Mouse (Mus musculus) hindbrain, embryonic 12.5 days (tissue): ENCODE data around the gene Hist1h1t. TPM values are rescaled to one million over a fixed set of nuclear protein-coding genes. Genes with fewer than 3 reads are reported as not detected.
"Not testable (repeated sequence)": the region's sequence is repeated elsewhere in the genome, so short reads cannot be mapped to it uniquely, and the experiment has no call there.

ENCODE experiments used
- ATAC-seq: fragments of 200-750 bp; cut with Nextera tagmentation; 2 replicates; pipeline ENCODE4 v1.8.0; 2017; ENCODE audit warnings: moderate TSS enrichment; ENCODE audit not compliant: low FRiP score
- H3K27ac ChIP-seq: fragments of 300-500 bp; sonication (generic); 2 replicates; pipeline ENCODE4 v1.5.1; 2016; ENCODE audit warnings: mild to moderate bottlenecking
- H3K27me3 ChIP-seq: fragments of 300-500 bp; sonication (generic); 2 replicates; pipeline ENCODE4 v1.6.1; 2016; ENCODE audit warnings: mild to moderate bottlenecking
- H3K36me3 ChIP-seq: fragments of 300-500 bp; sonication (generic); 2 replicates; pipeline ENCODE4 v1.6.1; 2016; ENCODE audit warnings: mild to moderate bottlenecking
- H3K4me1 ChIP-seq: fragments of 300-500 bp; sonication (generic); 2 replicates; pipeline ENCODE4 v1.6.1; 2016
- H3K4me2 ChIP-seq: fragments of 300-500 bp; sonication (generic); replicated peaks from 2 replicates; pipeline ENCODE4 v1.6.1; 2016; ENCODE audit warnings: mild to moderate bottlenecking
- H3K4me3 ChIP-seq: fragments of 300-500 bp; sonication (generic); 2 replicates; pipeline ENCODE4 v1.5.1; 2016; ENCODE audit warnings: mild to moderate bottlenecking
- H3K9ac ChIP-seq: fragments of 300-500 bp; sonication (generic); 2 replicates; pipeline ENCODE4 v1.6.1; 2016; ENCODE audit warnings: mild to moderate bottlenecking, moderate library complexity
- H3K9me3 ChIP-seq: fragments of 300-500 bp; sonication (generic); replicated peaks from 2 replicates; pipeline ENCODE4 v1.6.1; 2016; ENCODE audit warnings: mild to moderate bottlenecking
- WGBS: fragments of 180-500 bp; shearing (Covaris S2); methylation state at CpG from one replicate; pipeline ENCODE4 v1.1.7; 2016; 5-methylcytosine and 5-hydroxymethylcytosine counted together
- polyA plus RNA-seq: library from polyadenylated mRNA; unstranded; fragments of >200 nt; fragmentation: Nextera tagmentation; extraction: Ambion mirVana; gene quantifications from 2 replicates; pipeline ENCODE4 v1.2.1, GENCODE M21; 2016

The Hist1h1t gene
- polyA plus RNA-seq, 1 experiment from 2014 or later: not detected

GRCm38 (mm10) chr13:23702801-23703200, 7.2 kb downstream of the Hist1h1t start:
- H3K4me2 ChIP-seq, H3K4me1 ChIP-seq, H3K9ac ChIP-seq, H3K36me3 ChIP-seq, H3K27ac ChIP-seq, H3K27me3 ChIP-seq, H3K9me3 ChIP-seq, H3K4me3 ChIP-seq, ATAC-seq: not testable (repeated sequence)
- WGBS: 85% methylated on average over 2 of the region's 2 CpGs

- Histone ChIP-seq H3K9ac (no peak overlapping the region), H3K27me3 (no peaks in the 10 kb centered on the region; the same call in 1 of the 2 replicates), H3K4me3 (no peak overlapping the region), H3K27ac (no peak overlapping the region), H3K36me3 (no peaks in the 10 kb centered on the region), H3K4me2 (no peak overlapping the region), H3K9me3 (no peaks in the 10 kb centered on the region), H3K4me1 (peaks cover 12% of the 10 kb centered on the region)
- 95% methylated on average over 7 of the region's 7 CpGs for WGBS
- no peak for ATAC-seq
Measured at GRCm38 (mm10) chr13:23705751-23706356, 10.2 kb downstream of the Hist1h1t start.

- Histone ChIP-seq H3K4me1 (peaks cover 12% of the 10 kb centered on the region), H3K9ac (no peak overlapping the region), H3K27me3 (peaks cover 4% of the 10 kb centered on the region; the same call in 1 of the 2 replicates), H3K9me3 (no peaks in the 10 kb centered on the region), H3K36me3 (no peaks in the 10 kb centered on the region), H3K4me2 (no peak overlapping the region), H3K4me3 (no peak overlapping the region), H3K27ac (no peak overlapping the region)
- 92% methylated on average over 12 of the region's 12 CpGs for WGBS
- ATAC-seq: no peak
Measured at GRCm38 (mm10) chr13:23706771-23707170, 11.2 kb downstream of the Hist1h1t start.

DNA sequence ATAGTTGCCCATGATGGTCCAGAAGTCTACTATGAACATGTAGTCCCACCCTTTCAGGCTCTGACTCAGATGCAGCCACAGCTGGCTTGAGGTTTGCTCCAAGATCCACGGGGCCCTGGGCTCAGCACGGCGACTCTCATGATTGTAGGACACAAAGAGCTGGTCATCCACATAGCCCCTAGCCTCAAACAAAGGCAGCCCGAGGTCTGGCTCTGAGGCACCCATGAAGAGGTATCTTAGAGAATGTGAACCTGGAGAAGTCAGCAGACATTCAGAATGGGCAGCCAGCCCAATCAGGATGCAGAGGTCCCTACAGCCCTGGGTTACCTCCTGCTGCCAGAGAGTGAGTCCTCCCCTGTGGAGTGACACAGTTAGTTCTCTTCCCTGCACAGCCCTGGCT, 12.4 kb downstream of the Hist1h1t start:
- Histone ChIP-seq H3K36me3 (no peaks in the 10 kb centered on the region), H3K4me2 (no peak overlapping the region), H3K9me3 (no peaks in the 10 kb centered on the region), H3K4me3 (no peak overlapping the region), H3K27me3 (peaks cover 4% of the 10 kb centered on the region; the same call in 1 of the 2 replicates), H3K4me1 (peaks cover 12% of the 10 kb centered on the region), H3K9ac (no peak overlapping the region), H3K27ac (no peak overlapping the region)
- WGBS: 86% methylated on average over 4 of the region's 4 CpGs
- no peak for ATAC-seq

DNA sequence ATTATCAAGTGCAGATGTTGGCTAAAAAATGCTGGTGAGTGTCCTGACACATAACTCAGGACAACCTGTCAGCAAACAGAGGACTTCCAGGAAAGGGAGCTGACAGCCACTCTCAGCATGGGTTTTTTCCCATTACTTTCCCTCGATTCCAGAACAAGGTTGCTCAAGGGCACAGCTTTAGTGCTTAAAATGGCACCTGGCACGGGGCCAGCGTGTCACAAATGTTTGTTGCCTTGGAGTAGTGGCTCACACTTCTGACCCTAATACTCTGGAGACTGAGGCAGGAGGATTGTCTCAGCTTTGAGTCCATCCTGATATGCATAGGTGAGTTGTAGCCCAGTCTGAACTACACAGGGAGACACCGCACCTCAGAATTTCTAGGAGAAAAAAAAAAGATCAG, 13.0 kb downstream of the Hist1h1t start:
- ATAC-seq: no peak
- WGBS: 74% methylated on average over 4 of the region's 4 CpGs
- Histone ChIP-seq H3K9me3 (no peaks in the 10 kb centered on the region), H3K4me1 (peaks cover 12% of the 10 kb centered on the region), H3K36me3 (no peaks in the 10 kb centered on the region), H3K27ac (no peak overlapping the region), H3K4me3 (no peak overlapping the region), H3K9ac (no peak overlapping the region), H3K27me3 (peaks cover 4% of the 10 kb centered on the region; the same call in 1 of the 2 replicates), H3K4me2 (no peak overlapping the region)

- H3K36me3 ChIP-seq: no peaks in the 10 kb centered on the region
- H3K9ac ChIP-seq: peak overlapping the region; percentile 55
- no peaks in the 10 kb centered on the region for H3K9me3 ChIP-seq
- H3K4me2 ChIP-seq: peak overlapping the region; percentile 59
- 9% methylated on average over 12 of the region's 15 CpGs for WGBS
- H3K4me3 ChIP-seq: peak overlapping the region; percentile 32
- no peak overlapping the region for H3K27ac ChIP-seq
- no peak for ATAC-seq
- H3K27me3 ChIP-seq: peaks cover 4% of the 10 kb centered on the region; the same call in 1 of the 2 replicates
- H3K4me1 ChIP-seq: peaks cover 12% of the 10 kb centered on the region
Measured at GRCm38 (mm10) chr13:23709714-23710373, 14.2 kb downstream of the Hist1h1t start.

- Histone ChIP-seq H3K27me3 (peaks cover 4% of the 10 kb centered on the region; the same call in 1 of the 2 replicates), H3K36me3 (no peaks in the 10 kb centered on the region), H3K9ac (peak within 1 kb of the TSS; percentile 55), H3K9me3 (no peaks in the 10 kb centered on the region), H3K4me1 (peaks cover 12% of the 10 kb centered on the region), H3K4me2 (peak within 1 kb of the TSS; percentile 59), H3K4me3 (peak within 1 kb of the TSS; percentile 32), H3K27ac (no peak within 1 kb of the TSS)
- WGBS: 4% methylated on average over 17 of the region's 17 CpGs
- ATAC-seq: peak; percentile 73; the same call in 1 of the 2 replicates
Measured at GRCm38 (mm10) chr13:23710374-23711089, 14.9 kb downstream of the Hist1h1t start, which contains the start of gene Hfe. TSS of gene Hfe (minus strand) at chr13:23710854.

DNA sequence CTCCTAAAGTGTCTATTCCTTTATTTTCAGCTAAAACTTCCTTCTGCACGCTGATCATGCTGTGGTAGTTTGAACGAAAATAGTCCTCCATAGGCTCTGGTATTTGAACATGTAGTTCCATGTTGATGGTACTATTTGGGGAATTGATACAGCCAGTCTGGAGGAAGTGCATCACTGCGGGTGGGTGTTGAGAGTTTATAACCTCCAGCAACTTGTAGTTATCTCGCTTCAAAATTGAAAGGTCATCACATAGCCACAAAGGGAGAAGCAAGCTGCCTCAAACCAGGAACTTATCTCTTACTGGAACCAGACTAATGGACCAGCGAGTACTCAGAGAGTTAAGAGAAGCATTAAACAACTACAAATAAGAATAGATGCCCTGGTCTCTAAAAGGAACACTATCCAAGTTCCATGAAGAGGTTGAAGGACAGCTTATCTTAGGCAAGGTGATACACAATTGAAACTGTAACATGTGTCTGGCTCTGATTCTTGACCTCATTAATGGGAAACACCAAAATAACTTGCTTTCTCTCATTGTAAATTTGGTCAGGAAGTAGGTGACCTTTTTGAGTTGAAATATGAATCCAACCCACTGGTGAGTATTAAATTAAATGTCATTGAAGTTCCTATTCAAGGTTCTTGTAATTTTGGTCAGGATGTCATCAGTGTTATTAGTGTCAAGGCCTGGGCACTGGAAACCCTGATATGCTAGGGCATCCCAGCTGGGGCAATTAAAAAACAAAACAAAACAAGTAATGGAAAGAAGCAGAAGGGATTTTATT, 20.8 kb downstream of the Hist1h1t start:
- Histone ChIP-seq H3K27me3 (peaks cover under 1% of the 10 kb centered on the region; the same call in 1 of the 2 replicates), H3K4me1 (no peaks in the 10 kb centered on the region), H3K4me3 (no peak overlapping the region), H3K4me2 (no peak overlapping the region), H3K36me3 (no peaks in the 10 kb centered on the region), H3K27ac (no peak overlapping the region), H3K9me3 (no peaks in the 10 kb centered on the region), H3K9ac (no peak overlapping the region)
- no peak for ATAC-seq
- 87% methylated on average over 5 of the region's 5 CpGs for WGBS

GRCm38 (mm10) chr13:23717176-23717575, 21.6 kb downstream of the Hist1h1t start:
- Histone ChIP-seq H3K9me3 (no peaks in the 10 kb centered on the region), H3K4me3 (no peak overlapping the region), H3K9ac (no peak overlapping the region), H3K27me3 (no peaks in the 10 kb centered on the region), H3K4me1 (no peaks in the 10 kb centered on the region), H3K27ac (no peak overlapping the region), H3K36me3 (no peaks in the 10 kb centered on the region), H3K4me2 (no peak overlapping the region)
- 48% methylated on average over 11 of the region's 11 CpGs for WGBS
- no peak for ATAC-seq

- not testable (repeated sequence) for H3K4me2 ChIP-seq, H3K9ac ChIP-seq, H3K4me1 ChIP-seq, H3K27ac ChIP-seq, H3K4me3 ChIP-seq, H3K27me3 ChIP-seq, ATAC-seq, H3K36me3 ChIP-seq, H3K9me3 ChIP-seq
- 11% methylated on average over 2 of the region's 2 CpGs for WGBS
Measured at GRCm38 (mm10) chr13:23717593-23718245, 22.1 kb downstream of the Hist1h1t start.

GRCm38 (mm10) chr13:23724239-23724638, 28.6 kb downstream of the Hist1h1t start:
- Histone ChIP-seq H3K4me1 (no peaks in the 10 kb centered on the region), H3K36me3 (no peaks in the 10 kb centered on the region), H3K4me2 (no peak overlapping the region), H3K9ac (no peak overlapping the region), H3K4me3 (no peak overlapping the region), H3K27ac (no peak overlapping the region), H3K9me3 (no peaks in the 10 kb centered on the region), H3K27me3 (no peaks in the 10 kb centered on the region)
- no peak for ATAC-seq
- WGBS: 83% methylated on average over 4 of the region's 4 CpGs
